Mouse (Mus musculus) WW6 (cell line): ENCODE data around the gene Zfp369.
A peak's percentile ranks its signal among the peaks of the same experiment; 100 is the strongest.

Experiments used
- DNase-seq: peaks from one replicate; pipeline ENCODE4 v3.0.0-alpha.2; 2013; ENCODE audit warnings: low read depth, low spot score

Gene Zfp369

GRCm38 (mm10) chr13:65278383-65279341 lies at the start of gene Zfp369:
TSS of gene Zfp369 (plus strand) at chr13:65278814.
- peak; percentile 78 for DNase-seq

- no peak for DNase-seq
These were observed 41.4 kb upstream of the Zfp369 start for GRCm38 (mm10) chr13:65237211-65237610.

DNA sequence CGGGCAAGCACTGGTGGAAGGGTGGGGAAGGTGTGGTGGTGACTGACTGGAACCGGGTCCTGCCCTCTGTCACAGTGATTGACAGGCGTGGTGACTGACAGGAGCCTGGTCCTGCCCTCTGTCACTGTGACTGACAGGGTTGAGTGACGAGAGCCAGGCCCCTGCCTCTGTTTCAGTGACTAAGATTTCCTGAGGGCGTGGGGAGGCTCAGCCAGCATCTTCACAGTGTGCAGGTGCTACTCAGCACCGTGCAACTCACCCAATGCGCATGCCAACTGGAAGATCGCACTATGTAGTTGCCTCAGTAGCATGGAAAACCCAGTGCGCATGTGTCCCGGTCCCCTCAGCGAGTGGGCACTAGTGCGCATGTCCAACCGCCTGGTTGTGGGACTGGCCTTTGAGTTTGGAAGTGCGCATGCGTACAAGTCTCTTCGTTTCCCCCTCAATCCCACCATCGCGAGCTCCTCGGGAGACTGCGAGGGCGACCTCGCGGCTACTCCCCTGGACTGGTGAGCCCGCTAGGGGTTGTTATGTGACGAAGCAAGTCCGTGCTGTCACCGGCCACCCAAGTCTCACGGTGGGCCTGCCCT lies 38.0 kb upstream of the Zfp369 start:
- DNase-seq, result peak; percentile 94

DNA sequence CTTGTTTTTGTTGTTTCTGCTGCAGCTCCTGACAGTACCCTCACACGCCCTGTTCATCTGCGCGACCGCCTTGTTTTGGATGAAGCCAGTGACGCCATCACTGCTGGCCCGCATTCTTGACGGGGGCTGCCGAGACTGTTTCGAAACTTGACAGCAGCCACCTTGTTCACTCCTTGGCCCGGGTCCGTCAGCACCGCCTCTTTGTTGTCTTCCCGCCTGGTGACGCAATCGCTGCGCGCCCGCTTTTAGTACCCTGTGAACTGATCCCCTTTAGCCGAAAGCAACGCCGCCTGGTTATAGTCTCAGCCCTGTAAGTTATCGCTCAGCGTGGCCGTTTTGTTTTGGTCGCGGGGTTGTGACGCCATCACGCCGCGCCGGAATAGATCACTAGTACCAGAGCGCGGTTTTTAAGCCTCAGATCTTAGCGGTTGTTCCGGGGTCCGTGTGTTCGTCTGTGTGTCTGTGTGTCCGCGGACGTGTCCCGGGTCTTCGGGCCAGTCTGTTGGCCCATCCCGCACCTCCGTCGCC lies 37.5 kb upstream of the Zfp369 start:
- peak; percentile 84 for DNase-seq

- no peak for DNase-seq
These were observed 36.8 kb upstream of the Zfp369 start for GRCm38 (mm10) chr13:65241627-65242318.

- DNase-seq, result no peak
These were observed 36.3 kb upstream of the Zfp369 start for GRCm38 (mm10) chr13:65242319-65242787.

GRCm38 (mm10) chr13:65243273-65243672 lies 35.3 kb upstream of the Zfp369 start:
- DNase-seq, result no peak

DNA sequence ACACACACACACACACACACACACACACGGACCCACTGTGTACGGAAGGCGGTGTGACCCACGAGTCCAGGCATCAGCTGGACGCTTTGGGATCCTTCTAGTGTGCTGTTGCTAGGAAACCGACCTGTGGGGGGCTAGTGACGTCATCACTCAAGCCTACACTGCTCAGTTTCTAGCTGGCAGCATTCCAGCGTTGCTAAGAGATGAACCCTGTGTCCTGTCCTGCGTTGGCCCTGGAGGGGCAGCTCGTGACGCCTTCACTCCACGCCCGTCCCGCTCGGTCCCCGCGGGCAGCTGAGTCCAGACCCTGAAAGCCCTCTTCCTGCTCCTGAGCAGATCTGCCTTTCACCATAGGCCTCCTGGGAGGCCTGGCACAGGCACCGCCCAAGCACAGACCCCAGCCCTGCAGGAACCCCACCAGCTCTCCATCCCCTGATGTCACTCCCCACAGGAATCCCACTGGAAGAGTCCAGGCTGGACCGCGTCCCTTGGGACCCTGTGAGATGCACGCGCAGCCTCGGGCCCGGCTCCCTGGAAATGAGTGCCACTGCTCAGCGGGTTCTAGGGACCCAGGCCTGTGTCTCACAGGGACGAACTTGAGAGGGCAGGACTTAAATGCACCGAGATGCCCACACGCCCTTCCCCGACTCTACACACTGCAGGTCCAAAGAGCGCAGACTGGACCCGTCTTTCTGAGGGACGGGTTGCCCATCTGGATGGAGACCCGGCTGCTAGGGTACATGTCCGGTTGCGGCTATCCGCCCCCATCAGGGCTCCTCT lies 20.2 kb upstream of the Zfp369 start:
- DNase-seq, result no peak

DNA sequence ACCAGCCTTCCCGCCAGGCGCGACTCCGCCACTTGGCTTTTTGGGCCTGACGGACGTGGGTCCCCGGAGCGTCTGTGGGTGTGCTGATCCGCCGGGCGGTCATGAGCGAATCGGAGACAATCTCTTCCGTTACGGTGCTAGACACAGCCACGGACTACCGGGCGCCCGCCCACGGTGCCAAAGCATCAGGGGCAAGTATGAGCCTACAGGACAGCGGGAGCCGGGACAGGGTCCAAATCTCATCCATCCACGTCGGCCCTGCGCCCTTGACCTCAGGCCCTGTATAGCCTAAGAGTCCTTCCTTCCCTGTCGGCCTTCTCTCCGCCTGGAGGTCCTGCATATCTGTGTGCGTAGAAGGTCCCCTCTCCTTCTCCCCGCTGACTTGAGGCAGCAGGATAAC lies 19.4 kb upstream of the Zfp369 start, which contains the start of gene Gm10775:
Gene Gm10775, plus strand, starts transcription at position 301 of the 400 bp plus-strand sequence.
- DNase-seq, result no peak

DNA sequence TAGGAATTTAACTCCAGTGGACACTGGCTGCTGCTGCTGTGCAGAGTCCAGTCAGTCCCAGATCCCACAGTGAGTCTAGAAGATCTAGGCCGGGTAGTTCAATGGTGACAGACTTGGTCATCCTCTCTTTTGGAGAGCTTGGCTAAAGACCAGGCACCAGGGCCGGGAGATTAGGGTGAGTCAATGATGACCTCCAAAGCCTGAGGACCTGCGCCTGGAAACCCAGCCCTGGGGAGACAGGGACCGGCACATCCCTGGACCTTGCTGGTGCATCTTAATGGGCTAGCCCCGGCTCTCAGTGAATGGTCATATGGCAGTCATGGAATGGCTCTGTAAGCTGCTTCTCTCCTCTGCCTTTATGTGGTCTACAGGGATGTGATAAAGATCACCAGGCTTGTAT lies 16.5 kb upstream of the Zfp369 start:
- DNase-seq, result no peak

DNA sequence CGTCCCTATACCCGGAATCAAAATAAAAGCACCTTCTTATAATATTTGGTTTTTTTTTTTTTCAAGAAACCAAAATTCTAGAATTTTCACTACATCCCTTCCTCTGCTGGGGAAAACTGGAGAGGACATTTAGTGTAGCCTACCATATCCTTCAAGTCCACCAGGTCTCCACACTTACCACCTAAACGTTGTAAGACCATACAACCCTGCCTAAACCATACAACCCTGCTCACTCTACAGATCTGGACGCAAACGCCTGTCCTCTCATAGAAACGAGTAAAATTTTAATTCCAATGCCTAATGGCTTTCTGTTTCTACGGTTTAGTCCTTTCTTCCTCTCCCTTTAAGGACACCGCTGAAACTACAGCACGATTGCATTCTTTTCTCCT lies 626 bp upstream of the Zfp369 start:
- no peak for DNase-seq

DNA sequence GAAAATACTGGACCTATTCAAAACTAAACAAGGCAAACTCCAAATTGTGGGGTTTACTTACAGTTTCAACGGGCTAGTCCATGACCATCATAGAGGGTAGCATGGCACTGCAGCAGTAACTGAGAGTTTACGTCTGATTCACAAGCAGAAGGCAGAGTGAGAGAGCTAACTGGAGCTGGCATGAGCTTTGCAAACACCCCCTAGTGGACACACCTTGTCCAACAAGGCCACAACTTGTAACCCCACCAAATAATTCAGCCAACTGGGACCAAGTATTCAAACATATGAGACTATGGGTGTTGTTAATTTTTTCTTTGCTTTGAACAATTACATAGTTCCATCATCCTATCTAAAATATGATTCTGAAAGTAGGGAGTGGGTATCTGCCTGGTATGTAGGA lies 8.2 kb downstream of the Zfp369 start:
- no peak for DNase-seq

GRCm38 (mm10) chr13:65296354-65296753 lies 17.7 kb downstream of the Zfp369 start:
- DNase-seq, result no peak

- DNase-seq, result peak; percentile 34
These were observed 32.2 kb downstream of the Zfp369 start for GRCm38 (mm10) chr13:65310849-65311248.

- DNase-seq, result peak; percentile 24
These were observed 32.7 kb downstream of the Zfp369 start for GRCm38 (mm10) chr13:65311311-65311755.

- no peak for DNase-seq
These were observed 33.2 kb downstream of the Zfp369 start for GRCm38 (mm10) chr13:65311826-65312225.

DNA sequence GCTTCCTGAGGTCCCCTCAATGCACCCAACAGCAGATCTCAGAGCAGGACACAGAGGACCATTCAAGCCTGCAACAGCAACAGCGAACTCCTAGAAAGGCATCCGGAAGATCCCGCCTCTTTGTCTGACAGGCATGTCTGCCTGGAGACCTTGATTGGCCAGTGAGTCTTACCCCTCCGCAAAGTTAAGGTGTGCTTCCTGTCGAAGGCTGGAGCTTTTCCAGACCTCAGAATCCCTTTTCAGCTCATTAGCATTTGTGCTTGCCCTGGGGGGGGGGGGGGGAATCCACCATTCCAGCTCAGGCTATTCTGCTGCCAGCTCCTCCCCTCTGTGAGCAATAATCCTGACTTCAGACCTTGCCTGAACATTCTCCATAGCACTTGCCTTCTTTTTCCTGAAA lies 69.9 kb downstream of the Zfp369 start:
- DNase-seq, result peak; percentile 26

- DNase-seq, result peak; percentile 22
These were observed 73.2 kb downstream of the Zfp369 start for GRCm38 (mm10) chr13:65351768-65352167.
